Mouse (Mus musculus): ENCODE data around the gene Dedd2.
A peak's percentile ranks its signal among the peaks of the same experiment; 100 is the strongest.

- TF ChIP-seq CTCF (conservative IDR thresholded peaks at IDR 0.05; ENCODE audit: low read length) = peak; percentile 20; the same call in 1 of the 2 replicates
- TF ChIP-seq POU5F1 (IDR thresholded peaks at IDR 0.05; ENCODE audit: borderline replicate concordance, low read length) = no peak
- no peak for TF ChIP-seq NANOG (IDR thresholded peaks at IDR 0.05; ENCODE audit: borderline replicate concordance, low read length)
Measured at GRCm38 (mm10) chr7:25232101-25232648, 11.8 kb upstream of the Dedd2 start.
